Mouse (Mus musculus) bone marrow, adult 2 months (tissue): Measurements from ENCODE around the gene Lsm14b. TPM values are rescaled to one million over a fixed set of nuclear protein-coding genes. Genes with fewer than 3 reads are reported as not detected.

ENCODE experiments used
- H3K27ac ChIP-seq: fragments of 200-500 bp; 2 replicates; pipeline ENCODE4 v1.5.1; 2012; ENCODE audit warnings: low read depth, mild to moderate bottlenecking, control low read depth, inconsistent platforms, low read length; ENCODE audit not compliant: control insufficient read depth, poor library complexity, insufficient read depth
- H3K4me1 ChIP-seq: fragments of 200-500 bp; 2 replicates; pipeline ENCODE4 v1.6.1; 2011; ENCODE audit warnings: low read length; ENCODE audit not compliant: control insufficient read depth, insufficient read depth
- H3K4me3 ChIP-seq: fragments of 200-500 bp; replicated peaks from 2 replicates; pipeline ENCODE3; 2011; ENCODE audit warnings: mild to moderate bottlenecking, low read depth, low read length, control low read depth; ENCODE audit not compliant: control insufficient read depth
- CTCF ChIP-seq: fragments of 200-500 bp; IDR thresholded peaks from 2 replicates; pipeline ENCODE4 v1.5.1; 2011; ENCODE audit warnings: low read length, control low read depth; ENCODE audit not compliant: control insufficient read depth, insufficient read depth
- POLR2A ChIP-seq: fragments of 200-500 bp; IDR thresholded peaks from 2 replicates; pipeline ENCODE4 v1.6.1; 2011; ENCODE audit warnings: low read depth, mild to moderate bottlenecking, control low read depth, low read length, borderline replicate concordance; ENCODE audit not compliant: control insufficient read depth
- WGBS: fragments of 180-500 bp; shearing (Covaris S2); methylation state at CpG from one replicate; pipeline ENCODE4 v1.1.7; 2018; 5-methylcytosine and 5-hydroxymethylcytosine counted together
- polyA plus RNA-seq: library from polyadenylated mRNA; stranded (reverse); fragments of >200 nt; gene quantifications from 2 replicates; pipeline ENCODE4 v1.2.4, GENCODE M21; 2011; ENCODE audit warnings: low replicate concordance; ENCODE audit not compliant: missing spikeins, insufficient read depth, insufficient read length

Lsm14b gene
- polyA plus RNA-seq, 1 experiment, result 37.9 TPM

GRCm38 (mm10) chr2:180053001-180053400 is 28.2 kb downstream of the Lsm14b start:
- TF ChIP-seq CTCF (no peak), POLR2A (no peak)
- Histone ChIP-seq H3K27ac (no peak overlapping the region), H3K4me3 (no peak overlapping the region), H3K4me1 (no peaks in the 10 kb centered on the region)
- WGBS, result 91% methylated on average over 9 of the region's 9 CpGs

- H3K4me1 ChIP-seq, result no peaks in the 10 kb centered on the region
- no peak overlapping the region for H3K27ac ChIP-seq
- TF ChIP-seq POLR2A, result no peak
- no peak for TF ChIP-seq CTCF
- H3K4me3 ChIP-seq, result no peak overlapping the region
- WGBS, result 89% methylated on average over 11 of the region's 11 CpGs
These were observed 38.7 kb downstream of the Lsm14b start for GRCm38 (mm10) chr2:180063338-180064131.

- no peaks in the 10 kb centered on the region; the same call in 1 of the 2 replicates for H3K4me1 ChIP-seq
- 28% methylated on average over 20 of the region's 20 CpGs for WGBS
- peak overlapping the region; percentile 35 for H3K27ac ChIP-seq
- peak overlapping the region; percentile 84 for H3K4me3 ChIP-seq
- no peak for TF ChIP-seq CTCF
- no peak for TF ChIP-seq POLR2A
These were observed 45.1 kb downstream of the Lsm14b start for GRCm38 (mm10) chr2:180069770-180070480.

DNA sequence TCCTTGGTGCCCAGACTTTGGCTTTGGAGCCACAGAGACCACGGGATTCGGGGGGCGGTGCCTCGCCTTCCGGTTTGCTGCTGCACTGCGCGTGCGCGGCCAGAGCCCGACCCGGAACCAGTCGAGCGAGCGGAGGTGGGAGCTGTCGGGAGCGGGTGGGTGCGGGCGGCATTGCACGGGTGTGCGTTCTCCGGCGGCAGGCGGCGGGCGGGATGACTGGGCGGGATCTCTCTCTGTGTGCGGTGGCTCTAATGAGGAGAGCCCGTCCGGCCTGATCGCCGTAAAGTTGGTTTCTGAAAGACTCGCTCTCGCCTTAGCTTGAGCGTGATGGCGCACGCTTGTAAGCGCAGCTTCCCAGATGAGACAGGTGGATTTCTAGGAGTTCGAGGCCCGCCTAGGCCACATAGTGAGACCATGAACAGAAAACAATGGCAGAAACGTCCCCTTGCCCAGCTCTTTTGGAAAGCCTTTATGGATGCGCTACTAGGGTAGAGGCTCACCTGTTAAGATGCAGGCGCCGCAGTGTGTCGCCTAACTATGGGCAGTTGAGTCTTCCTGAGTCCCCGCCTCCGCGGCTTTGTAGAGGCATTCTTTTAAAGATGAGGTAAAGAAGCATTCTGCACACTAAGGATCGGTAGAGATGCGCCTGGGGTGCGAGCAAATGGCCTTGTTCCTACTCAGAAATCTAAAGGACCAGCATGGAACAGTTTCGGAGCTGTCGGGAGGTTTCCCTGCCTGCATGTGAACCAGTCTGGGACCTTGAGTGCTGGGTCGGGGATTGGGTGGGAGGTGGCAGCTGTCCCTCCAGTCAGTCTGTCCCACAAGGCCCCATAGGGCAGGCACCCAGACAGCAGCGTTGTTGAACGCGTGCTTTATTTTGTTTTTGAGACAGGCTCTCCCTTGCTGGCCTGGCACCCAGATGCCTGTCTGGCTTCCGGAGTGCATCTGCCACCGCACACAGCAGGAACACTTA is 46.0 kb downstream of the Lsm14b start, which contains the start of gene Mtg2:
Gene Mtg2 (plus strand): TSS at position 108 of the 973 bp plus-strand sequence.
- 7% methylated on average over 58 of the region's 58 CpGs for WGBS
- TF ChIP-seq CTCF (no peak), POLR2A (peak; percentile 83; the same call in 1 of the 2 replicates)
- peak within 1 kb of the TSS; percentile 84 for H3K4me3 ChIP-seq
- H3K4me1 ChIP-seq, result no peaks in the 10 kb centered on the region; the same call in 1 of the 2 replicates
- H3K27ac ChIP-seq, result peak within 1 kb of the TSS; percentile 35

- Histone ChIP-seq H3K4me3 (no peak overlapping the region), H3K4me1 (no peaks in the 10 kb centered on the region; the same call in 1 of the 2 replicates), H3K27ac (no peak overlapping the region)
- TF ChIP-seq POLR2A, result no peak
- TF ChIP-seq CTCF, result no peak
- 83% methylated on average over 2 of the region's 2 CpGs for WGBS
These were observed 46.9 kb downstream of the Lsm14b start for GRCm38 (mm10) chr2:180071671-180072070.

- Histone ChIP-seq H3K4me1 (no peaks in the 10 kb centered on the region; the same call in 1 of the 2 replicates), H3K4me3 (no peak overlapping the region), H3K27ac (no peak overlapping the region)
- no peak for TF ChIP-seq POLR2A
- no peak for TF ChIP-seq CTCF
- 69% methylated on average over 7 of the region's 7 CpGs for WGBS
These were observed 48.1 kb downstream of the Lsm14b start for GRCm38 (mm10) chr2:180072886-180073285.

GRCm38 (mm10) chr2:180077622-180078021 is 52.8 kb downstream of the Lsm14b start:
- WGBS, result 89% methylated on average over 3 of the region's 3 CpGs
- no peak for TF ChIP-seq POLR2A
- no peak for TF ChIP-seq CTCF
- H3K27ac ChIP-seq, result no peak overlapping the region
- H3K4me1 ChIP-seq, result no peaks in the 10 kb centered on the region; the same call in 1 of the 2 replicates
- H3K4me3 ChIP-seq, result no peak overlapping the region
